Mouse (Mus musculus): ENCODE data around the gene Cpt1b. TPM values are rescaled to one million over a fixed set of nuclear protein-coding genes. Genes with fewer than 3 reads are reported as not detected.

The Cpt1b gene
- polyA plus RNA-seq (2015; fragmentation: Nextera tagmentation; extraction: Ambion mirVana) = 0.49 and 0.72 TPM in 2 replicates

DNA sequence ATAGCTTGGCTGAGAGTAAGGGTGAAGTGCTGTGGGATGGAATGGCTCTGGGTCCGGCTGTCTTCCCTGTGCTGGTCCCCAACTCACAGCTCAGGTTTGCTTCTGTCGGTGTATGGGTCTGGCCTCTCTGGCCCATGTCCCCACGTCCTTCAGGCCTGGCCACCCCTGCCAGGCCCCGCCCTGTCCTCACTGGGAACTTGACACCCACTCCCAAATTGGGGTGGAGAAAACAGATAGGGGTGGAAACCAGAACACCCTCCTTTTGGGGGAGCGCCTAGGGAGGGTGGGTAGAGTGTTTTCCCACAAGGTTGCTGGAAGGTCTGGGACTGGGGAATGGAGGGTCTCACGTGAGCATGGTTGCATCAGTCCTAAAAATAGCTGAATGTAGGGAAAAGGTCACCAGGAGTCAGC is at the start of gene Cpt1b:
Gene Cpt1b (minus strand): TSS at position 153 of the 411 bp plus-strand sequence.
- Histone ChIP-seq H3K27ac (ENCODE audit: low read length) (no peak within 1 kb of the TSS), H3K9ac (ENCODE audit: low read depth, low read length) (no peak within 1 kb of the TSS), H3K4me2 (ENCODE audit: low read depth, low read length) (no peak within 1 kb of the TSS), H3K4me3 (ENCODE audit: low read length) (no peak within 1 kb of the TSS), H3K9me3 (ENCODE audit: control insufficient read depth, low read length) (no peaks in the 10 kb centered on the region), H3K27me3 (replicated peaks; ENCODE audit: control insufficient read depth, insufficient read depth, low read length) (no peaks in the 10 kb centered on the region), H3K36me3 (ENCODE audit: control insufficient read depth, insufficient read depth, low read length) (0 out of 2 replicates have a peak, but pooled peaks cover 4% of the 10 kb centered on the region), H3K4me1 (ENCODE audit: control insufficient read depth, insufficient read depth, low read length) (peaks cover 7% of the 10 kb centered on the region; the same call in 1 of the 2 replicates)
- 41% methylated on average over 6 of the region's 6 CpGs for WGBS
- no peak for ATAC-seq

DNA sequence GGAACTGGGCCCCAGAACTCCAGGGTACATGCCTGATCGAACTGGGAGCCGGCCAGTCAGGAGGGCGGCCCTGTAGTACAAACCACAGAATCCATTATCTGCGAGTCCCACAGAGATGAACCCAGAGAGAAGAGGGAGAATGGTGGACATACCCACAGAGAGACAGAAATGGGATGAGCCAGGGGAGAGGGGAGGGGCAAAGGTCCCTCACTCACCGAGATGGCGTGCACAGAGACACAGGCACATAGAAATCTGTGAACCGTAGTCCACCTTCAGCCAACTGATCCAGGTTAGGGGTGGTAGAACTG is 49.6 kb upstream of the Cpt1b start:
- Histone ChIP-seq H3K27ac (ENCODE audit: low read length) (no peak overlapping the region), H3K27me3 (replicated peaks; ENCODE audit: control insufficient read depth, insufficient read depth, low read length) (no peaks in the 10 kb centered on the region), H3K36me3 (ENCODE audit: control insufficient read depth, insufficient read depth, low read length) (no peaks in the 10 kb centered on the region), H3K4me3 (ENCODE audit: low read length) (peak overlapping the region; percentile 57), H3K9ac (ENCODE audit: low read depth, low read length) (peak overlapping the region; percentile 73), H3K9me3 (ENCODE audit: control insufficient read depth, low read length) (no peaks in the 10 kb centered on the region), H3K4me1 (ENCODE audit: control insufficient read depth, insufficient read depth, low read length) (peaks cover 5% of the 10 kb centered on the region; the same call in 1 of the 2 replicates), H3K4me2 (ENCODE audit: low read depth, low read length) (peak overlapping the region; percentile 90)
- WGBS = 95% methylated on average over 7 of the region's 7 CpGs
- no peak for ATAC-seq

DNA sequence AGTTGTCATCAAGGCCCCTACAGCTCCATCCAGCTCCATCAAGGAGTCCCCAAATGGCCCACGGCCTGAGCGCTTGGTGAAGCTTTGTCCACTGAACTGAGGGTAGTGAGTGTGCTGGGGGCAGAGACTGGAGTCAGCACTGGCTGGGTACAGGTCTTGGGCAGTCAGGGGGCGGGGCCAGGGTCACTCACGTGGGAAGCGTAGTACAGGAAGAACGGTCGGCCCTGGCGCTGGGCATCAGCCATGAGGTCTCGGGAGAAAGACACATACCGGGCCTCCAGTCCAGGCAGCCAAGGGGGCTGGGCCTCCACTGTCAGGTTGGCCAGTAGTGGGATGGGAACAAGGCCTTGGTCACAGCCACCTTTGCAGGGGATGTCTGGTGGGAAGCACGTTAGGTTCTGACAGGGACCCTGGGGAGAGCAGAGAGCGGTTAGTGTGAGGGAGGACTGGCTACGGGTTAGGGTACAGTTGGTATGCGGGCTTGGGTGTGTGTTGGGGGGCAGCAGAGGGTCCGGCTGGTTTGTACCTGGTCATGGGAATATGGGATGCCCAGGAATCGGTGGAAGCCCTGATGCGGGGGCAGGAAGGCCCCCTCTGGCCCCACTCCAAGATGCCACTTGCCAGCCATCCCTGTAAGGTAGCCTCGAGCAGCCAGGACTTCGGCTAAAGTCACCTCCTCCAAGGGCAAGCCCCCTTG is 49.1 kb upstream of the Cpt1b start:
- no peaks in the 10 kb centered on the region for H3K9me3 ChIP-seq (ENCODE audit: control insufficient read depth, low read length)
- 94% methylated on average over 19 of the region's 19 CpGs for WGBS
- peak overlapping the region; percentile 73; the same call in 1 of the 2 replicates for H3K9ac ChIP-seq (ENCODE audit: low read depth, low read length)
- H3K27me3 ChIP-seq (replicated peaks; ENCODE audit: control insufficient read depth, insufficient read depth, low read length) = no peaks in the 10 kb centered on the region
- no peak for ATAC-seq
- H3K27ac ChIP-seq (ENCODE audit: low read length) = no peak overlapping the region
- H3K4me3 ChIP-seq (ENCODE audit: low read length) = peak overlapping the region; percentile 57
- H3K4me2 ChIP-seq (ENCODE audit: low read depth, low read length) = peak overlapping the region; percentile 90
- no peaks in the 10 kb centered on the region for H3K36me3 ChIP-seq (ENCODE audit: control insufficient read depth, insufficient read depth, low read length)
- H3K4me1 ChIP-seq (ENCODE audit: control insufficient read depth, insufficient read depth, low read length) = peaks cover 5% of the 10 kb centered on the region; the same call in 1 of the 2 replicates

DNA sequence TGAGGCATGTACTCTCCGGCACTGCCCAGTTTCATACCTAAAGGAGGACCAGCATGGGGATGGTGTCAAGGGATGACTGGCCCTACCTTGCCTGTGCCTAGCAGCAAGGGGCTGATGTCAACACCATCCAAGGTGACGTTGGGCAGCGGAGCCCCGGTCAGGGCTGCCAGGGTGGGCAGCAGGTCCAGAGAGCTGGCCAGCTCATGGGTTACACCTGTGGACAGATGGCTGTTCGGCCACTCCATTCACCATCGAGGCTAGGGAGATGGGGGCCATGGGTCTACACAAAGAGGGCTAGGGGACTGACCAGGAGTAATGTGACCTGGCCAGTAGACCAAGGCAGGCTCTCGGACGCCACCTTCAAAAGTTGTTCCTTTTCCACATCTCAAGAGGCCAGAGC is 48.3 kb upstream of the Cpt1b start:
- no peak for ATAC-seq
- 94% methylated on average over 8 of the region's 8 CpGs for WGBS
- Histone ChIP-seq H3K36me3 (ENCODE audit: control insufficient read depth, insufficient read depth, low read length) (no peaks in the 10 kb centered on the region), H3K9ac (ENCODE audit: low read depth, low read length) (no peak overlapping the region), H3K27ac (ENCODE audit: low read length) (no peak overlapping the region), H3K9me3 (ENCODE audit: control insufficient read depth, low read length) (no peaks in the 10 kb centered on the region), H3K4me3 (ENCODE audit: low read length) (no peak overlapping the region), H3K27me3 (replicated peaks; ENCODE audit: control insufficient read depth, insufficient read depth, low read length) (no peaks in the 10 kb centered on the region), H3K4me2 (ENCODE audit: low read depth, low read length) (no peak overlapping the region), H3K4me1 (ENCODE audit: control insufficient read depth, insufficient read depth, low read length) (peaks cover 5% of the 10 kb centered on the region; the same call in 1 of the 2 replicates)

DNA sequence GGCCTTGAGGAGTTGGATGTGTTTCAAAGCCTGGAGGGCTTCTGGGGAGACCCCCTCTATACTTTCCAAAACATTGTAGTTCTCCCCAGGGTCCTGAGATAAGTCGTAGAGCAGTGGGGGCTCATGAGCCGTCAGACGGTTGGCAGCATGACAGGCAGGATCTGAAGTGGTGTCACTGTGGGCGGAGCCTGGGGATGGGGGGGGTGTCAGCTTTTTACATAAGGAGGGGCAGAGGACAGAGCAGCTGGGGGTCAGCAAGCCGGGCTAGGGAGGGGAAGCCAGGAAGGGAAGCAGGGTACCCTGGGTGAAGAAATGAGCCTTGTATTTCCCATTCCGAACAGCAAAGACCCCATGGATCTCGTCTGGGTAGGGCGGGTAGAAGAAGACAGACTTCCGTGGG is 47.7 kb upstream of the Cpt1b start:
- no peaks in the 10 kb centered on the region for H3K36me3 ChIP-seq (ENCODE audit: control insufficient read depth, insufficient read depth, low read length)
- H3K27me3 ChIP-seq (replicated peaks; ENCODE audit: control insufficient read depth, insufficient read depth, low read length) = no peaks in the 10 kb centered on the region
- H3K4me3 ChIP-seq (ENCODE audit: low read length) = no peak overlapping the region
- 84% methylated on average over 9 of the region's 9 CpGs for WGBS
- H3K4me2 ChIP-seq (ENCODE audit: low read depth, low read length) = no peak overlapping the region
- no peak overlapping the region for H3K27ac ChIP-seq (ENCODE audit: low read length)
- H3K9me3 ChIP-seq (ENCODE audit: control insufficient read depth, low read length) = no peaks in the 10 kb centered on the region
- H3K9ac ChIP-seq (ENCODE audit: low read depth, low read length) = no peak overlapping the region
- ATAC-seq = no peak
- peaks cover 5% of the 10 kb centered on the region; the same call in 1 of the 2 replicates for H3K4me1 ChIP-seq (ENCODE audit: control insufficient read depth, insufficient read depth, low read length)

DNA sequence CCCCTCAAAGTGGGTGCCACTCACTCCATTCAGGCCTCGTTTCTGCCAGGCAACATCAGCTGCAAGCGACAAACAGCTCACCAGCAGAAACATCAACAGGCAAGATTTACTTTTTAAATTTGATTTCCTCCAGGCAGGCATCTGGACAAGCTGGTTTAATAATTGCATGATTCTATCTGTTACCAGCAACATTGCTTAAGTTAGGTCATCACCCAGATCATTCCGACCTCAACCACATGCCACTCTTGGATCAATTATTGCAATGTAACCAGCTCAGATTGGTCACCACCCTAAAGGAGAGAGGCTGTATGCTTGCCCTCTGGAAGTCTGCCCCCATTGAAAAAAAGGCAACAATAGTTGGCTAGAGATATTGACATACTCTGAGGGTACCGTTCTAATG is 45.8 kb upstream of the Cpt1b start:
- Histone ChIP-seq H3K36me3 (ENCODE audit: control insufficient read depth, insufficient read depth, low read length) (no peaks in the 10 kb centered on the region), H3K9ac (ENCODE audit: low read depth, low read length) (no peak overlapping the region), H3K4me2 (ENCODE audit: low read depth, low read length) (no peak overlapping the region), H3K27me3 (replicated peaks; ENCODE audit: control insufficient read depth, insufficient read depth, low read length) (no peaks in the 10 kb centered on the region), H3K27ac (ENCODE audit: low read length) (no peak overlapping the region), H3K4me3 (ENCODE audit: low read length) (no peak overlapping the region), H3K9me3 (ENCODE audit: control insufficient read depth, low read length) (no peaks in the 10 kb centered on the region), H3K4me1 (ENCODE audit: control insufficient read depth, insufficient read depth, low read length) (peaks cover 5% of the 10 kb centered on the region; the same call in 1 of the 2 replicates)
- 78% methylated on average over 4 of the region's 4 CpGs for WGBS
- ATAC-seq = no peak

DNA sequence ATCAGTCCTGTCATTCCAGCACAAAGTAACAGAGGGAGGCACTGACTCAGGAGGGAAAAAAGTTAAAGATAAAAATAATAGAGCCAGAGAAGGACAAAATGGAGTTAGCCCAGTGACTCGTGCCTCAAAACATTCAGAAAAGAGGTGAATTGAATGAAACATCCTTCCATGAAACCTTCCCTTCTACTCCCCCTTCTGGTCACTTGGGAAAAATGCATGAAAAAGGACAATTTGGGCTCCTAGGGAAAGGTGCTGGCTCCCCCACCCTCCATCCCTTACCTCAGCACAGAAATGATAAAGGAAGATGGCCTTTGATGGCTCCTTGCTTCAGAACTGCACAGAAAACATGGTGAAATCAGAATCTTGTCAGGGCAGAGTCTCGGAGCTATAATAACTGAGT is 42.9 kb upstream of the Cpt1b start:
- WGBS = 43% methylated on average over 2 of the region's 2 CpGs
- no peaks in the 10 kb centered on the region for H3K27me3 ChIP-seq (replicated peaks; ENCODE audit: control insufficient read depth, insufficient read depth, low read length)
- no peak overlapping the region for H3K27ac ChIP-seq (ENCODE audit: low read length)
- ATAC-seq = no peak
- no peak overlapping the region for H3K9ac ChIP-seq (ENCODE audit: low read depth, low read length)
- no peak overlapping the region for H3K4me2 ChIP-seq (ENCODE audit: low read depth, low read length)
- H3K36me3 ChIP-seq (ENCODE audit: control insufficient read depth, insufficient read depth, low read length) = no peaks in the 10 kb centered on the region
- H3K4me1 ChIP-seq (ENCODE audit: control insufficient read depth, insufficient read depth, low read length) = no peaks in the 10 kb centered on the region
- H3K9me3 ChIP-seq (ENCODE audit: control insufficient read depth, low read length) = no peaks in the 10 kb centered on the region
- H3K4me3 ChIP-seq (ENCODE audit: low read length) = no peak overlapping the region

DNA sequence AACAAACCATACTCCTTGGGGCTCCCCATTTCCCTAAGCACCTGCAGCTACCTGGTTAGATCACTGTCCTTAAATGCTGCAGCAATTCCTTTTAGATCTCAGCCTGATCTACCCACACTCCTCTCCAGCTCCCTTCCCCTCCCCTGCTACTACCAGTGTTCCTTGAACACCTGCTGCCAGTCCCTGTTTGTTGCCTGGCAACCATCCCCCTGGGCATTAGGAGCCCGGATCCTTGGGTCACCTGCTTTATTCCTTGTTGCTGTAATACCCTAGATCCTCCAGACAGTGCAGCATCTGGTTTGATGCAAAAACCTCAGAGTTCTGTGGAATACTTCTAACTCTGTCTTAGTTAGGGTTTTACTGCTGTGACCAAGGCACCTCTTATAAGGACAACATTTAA is 39.4 kb upstream of the Cpt1b start:
- Histone ChIP-seq H3K4me3 (ENCODE audit: low read length) (no peak overlapping the region), H3K4me1 (ENCODE audit: control insufficient read depth, insufficient read depth, low read length) (no peaks in the 10 kb centered on the region), H3K4me2 (ENCODE audit: low read depth, low read length) (no peak overlapping the region), H3K36me3 (ENCODE audit: control insufficient read depth, insufficient read depth, low read length) (no peaks in the 10 kb centered on the region), H3K27me3 (replicated peaks; ENCODE audit: control insufficient read depth, insufficient read depth, low read length) (no peaks in the 10 kb centered on the region), H3K9me3 (ENCODE audit: control insufficient read depth, low read length) (no peaks in the 10 kb centered on the region), H3K9ac (ENCODE audit: low read depth, low read length) (no peak overlapping the region), H3K27ac (ENCODE audit: low read length) (no peak overlapping the region)
- no peak for ATAC-seq
- 3% methylated on average over 1 of the region's 1 CpGs for WGBS

DNA sequence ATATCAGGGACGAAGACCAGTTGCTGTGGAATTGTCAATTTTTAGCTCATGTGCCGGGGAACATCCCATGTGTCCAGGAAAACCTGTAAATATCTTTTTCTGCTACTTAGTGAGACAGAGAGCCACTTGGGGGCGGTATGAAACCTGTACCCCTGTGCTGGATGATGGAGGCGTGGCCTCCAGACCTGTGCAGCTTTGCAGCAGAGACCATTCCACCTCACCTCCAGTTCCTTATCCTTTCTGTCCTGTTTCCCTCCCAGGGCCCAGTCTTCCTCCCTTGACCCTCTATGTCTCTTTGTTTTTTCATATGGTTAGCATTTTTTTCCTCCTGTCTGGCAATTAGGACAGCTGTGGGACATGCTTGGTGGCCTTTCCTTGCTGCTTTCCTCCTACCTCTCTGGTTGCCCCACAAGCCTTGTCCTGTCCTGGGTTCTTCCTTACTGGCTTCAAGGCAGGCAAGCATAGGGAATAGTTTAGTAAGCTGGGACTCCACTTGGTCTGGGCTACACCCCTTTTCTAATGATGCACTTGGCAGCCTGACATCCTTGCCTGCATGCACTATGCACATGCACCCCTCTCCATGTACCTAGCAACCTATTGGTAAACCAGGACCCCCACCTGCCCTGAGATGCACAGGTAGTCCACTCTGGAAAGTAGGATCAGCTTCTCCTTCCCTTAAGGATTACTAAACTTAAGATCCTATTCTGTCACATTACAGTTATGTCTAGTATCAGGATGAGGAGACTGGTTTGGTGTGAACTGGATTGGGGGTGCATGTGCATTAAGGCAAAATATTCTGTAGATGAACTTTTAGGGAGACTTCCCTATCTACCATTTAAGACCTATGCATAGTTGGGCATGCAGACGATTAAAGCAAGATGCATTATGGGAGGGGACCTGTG is 37.9 kb upstream of the Cpt1b start:
- no peaks in the 10 kb centered on the region for H3K27me3 ChIP-seq (replicated peaks; ENCODE audit: control insufficient read depth, insufficient read depth, low read length)
- no peak overlapping the region for H3K9ac ChIP-seq (ENCODE audit: low read depth, low read length)
- no peak overlapping the region for H3K27ac ChIP-seq (ENCODE audit: low read length)
- no peak overlapping the region for H3K4me3 ChIP-seq (ENCODE audit: low read length)
- no peaks in the 10 kb centered on the region for H3K9me3 ChIP-seq (ENCODE audit: control insufficient read depth, low read length)
- ATAC-seq = no peak
- WGBS = 43% methylated on average over 5 of the region's 5 CpGs
- no peaks in the 10 kb centered on the region for H3K36me3 ChIP-seq (ENCODE audit: control insufficient read depth, insufficient read depth, low read length)
- no peak overlapping the region for H3K4me2 ChIP-seq (ENCODE audit: low read depth, low read length)
- no peaks in the 10 kb centered on the region for H3K4me1 ChIP-seq (ENCODE audit: control insufficient read depth, insufficient read depth, low read length)

Data from intestine, embryonic 16.5 days (tissue).